Mouse (Mus musculus) kidney, adult 2 months (tissue): ENCODE measurements around the gene H6pd.

ENCODE experiments used
- CTCF ChIP-seq: fragments of 200-500 bp; conservative IDR thresholded peaks from 2 replicates; pipeline ENCODE4 v1.5.1; 2011; ENCODE audit warnings: low read depth, mild to moderate bottlenecking, control low read depth, low read length, moderate library complexity, mixed read lengths; ENCODE audit not compliant: insufficient read depth, insufficient read length
- POLR2A ChIP-seq: fragments of 200-500 bp; IDR thresholded peaks from one replicate; pipeline ENCODE4 v1.6.1; 2011; ENCODE audit warnings: low read depth, low read length, control low read depth

- TF ChIP-seq CTCF = no peak
- no peak for TF ChIP-seq POLR2A
Measured at GRCm38 (mm10) chr4:149998786-149999509, 9.9 kb downstream of the H6pd start.
